Mouse (Mus musculus) MEL (cell line): ENCODE measurements around the gene Enox2. TPM values are rescaled to one million over a fixed set of nuclear protein-coding genes. Genes with fewer than 3 reads are reported as not detected.

Source experiments
- DNase-seq: peaks from one replicate; pipeline ENCODE4 v3.0.0; 2011; ENCODE audit warnings: low read depth, low spot score
- H3K27ac ChIP-seq: 2 replicates; pipeline ENCODE4 v1.5.1; 2012; ENCODE audit warnings: low read depth, mild to moderate bottlenecking, control low read depth, low read length, moderate library complexity; ENCODE audit not compliant: control insufficient read depth
- H3K27me3 ChIP-seq, 2 experiments: fragments of 150-350 bp in 1 of 2; sonication (generic) in 1 of 2; 2 replicates each; pipeline ENCODE4 v1.6.1; 2012; ENCODE audit warnings: low read length in 2 of 2, mild to moderate bottlenecking in 2 of 2, improper control_type of control experiment in 1 of 2, moderate library complexity in 1 of 2; ENCODE audit not compliant: insufficient read depth in 2 of 2, control insufficient read depth in 1 of 2
- H3K36me3 ChIP-seq, 2 experiments: 2 replicates each; pipeline ENCODE4 v1.6.1; 2012 to 2014; ENCODE audit warnings: low read length in 2 of 2, improper control_type of control experiment in 1 of 2, inconsistent platforms in 1 of 2, mild to moderate bottlenecking in 1 of 2; ENCODE audit not compliant: insufficient read depth in 2 of 2, control insufficient read depth in 1 of 2
- H3K4me1 ChIP-seq, 2 experiments: fragments of 150-350 bp in 1 of 2; sonication (generic) in 1 of 2; 2 replicates each; pipeline ENCODE4 v1.6.1; 2012; ENCODE audit warnings: low read length in 2 of 2, improper control_type of control experiment in 1 of 2, mild to moderate bottlenecking in 1 of 2; ENCODE audit not compliant: insufficient read depth in 2 of 2, control insufficient read depth in 1 of 2
- H3K4me3 ChIP-seq, 2 experiments: fragments of 150-350 bp in 1 of 2; sonication (generic) in 1 of 2; 2 replicates each; pipeline ENCODE4 v1.5.1; 2012; ENCODE audit warnings: low read depth in 2 of 2, low read length in 2 of 2, mild to moderate bottlenecking in 2 of 2, moderate library complexity in 2 of 2, control low read depth in 1 of 2, improper control_type of control experiment in 1 of 2; ENCODE audit not compliant: control insufficient read depth in 1 of 2, insufficient read depth in 1 of 2
- H3K79me2 ChIP-seq: 2 replicates; pipeline ENCODE4 v1.6.1; 2012; ENCODE audit warnings: mild to moderate bottlenecking, low read length, moderate library complexity; ENCODE audit not compliant: control insufficient read depth, poor library complexity, insufficient read depth
- H3K9ac ChIP-seq: 2 replicates; pipeline ENCODE4 v1.6.1; 2012; ENCODE audit warnings: low read depth, mild to moderate bottlenecking, control low read depth, low read length, moderate library complexity; ENCODE audit not compliant: control insufficient read depth, poor library complexity, severe bottlenecking
- H3K9me3 ChIP-seq: fragments of 150-350 bp; sonication (generic); replicated peaks from 2 replicates; pipeline ENCODE4 v1.6.1; 2012; ENCODE audit warnings: mild to moderate bottlenecking, low read length, improper control_type of control experiment, moderate library complexity; ENCODE audit not compliant: insufficient read depth
- EP300 ChIP-seq, 2 experiments: IDR thresholded peaks; 2 replicates each; pipeline ENCODE4 v1.6.1; 2011; ENCODE audit warnings: improper control_type of control experiment in 2 of 2, low read length in 2 of 2, low read depth in 1 of 2, mild to moderate bottlenecking in 1 of 2
- ETS1 ChIP-seq: IDR thresholded peaks from 2 replicates; pipeline ENCODE4 v1.6.1; 2012; ENCODE audit warnings: low read depth, mild to moderate bottlenecking, inconsistent platforms, low read length, improper control_type of control experiment, moderate library complexity
- GATA1 ChIP-seq: IDR thresholded peaks from 2 replicates; pipeline ENCODE4 v1.6.1; 2011; ENCODE audit warnings: low read depth, low read length, improper control_type of control experiment
- NELFE ChIP-seq: IDR thresholded peaks from 2 replicates; pipeline ENCODE4 v1.6.1; 2011; ENCODE audit warnings: low read depth, low read length, improper control_type of control experiment
- RAD21 ChIP-seq: IDR thresholded peaks from 2 replicates; pipeline ENCODE4 v1.6.1; 2011; ENCODE audit warnings: mild to moderate bottlenecking, low read depth, low read length, improper control_type of control experiment
- TCF12 ChIP-seq: IDR thresholded peaks from 2 replicates; pipeline ENCODE4 v1.6.1; 2014; ENCODE audit warnings: low read depth, mild to moderate bottlenecking, inconsistent platforms, low read length, improper control_type of control experiment, moderate library complexity
- polyA plus RNA-seq, 2 experiments: library from polyadenylated mRNA; stranded (reverse) in 1 of 2; unstranded in 1 of 2; fragments of >175 nt in 1 of 2; fragments of >200 nt in 1 of 2; gene quantifications; 2 replicates each; pipeline versions ENCODE4 v1.2.1 to v1.2.4; 2012; ENCODE audit warnings: low replicate concordance in 2 of 2, low read depth in 1 of 2; ENCODE audit not compliant: insufficient read length in 2 of 2, insufficient read depth in 1 of 2, missing spikeins in 1 of 2
- total RNA-seq: library from RNA; depleted of rRNA; stranded (reverse); fragments of 300-350 nt; gene quantifications from 2 replicates; pipeline ENCODE4 v1.2.3, GENCODE M21; 2012; rRNA removed

Gene Enox2
- total and polyA plus RNA-seq, 3 experiments: 8.6 to 11.0 TPM; not detected in 1

DNA sequence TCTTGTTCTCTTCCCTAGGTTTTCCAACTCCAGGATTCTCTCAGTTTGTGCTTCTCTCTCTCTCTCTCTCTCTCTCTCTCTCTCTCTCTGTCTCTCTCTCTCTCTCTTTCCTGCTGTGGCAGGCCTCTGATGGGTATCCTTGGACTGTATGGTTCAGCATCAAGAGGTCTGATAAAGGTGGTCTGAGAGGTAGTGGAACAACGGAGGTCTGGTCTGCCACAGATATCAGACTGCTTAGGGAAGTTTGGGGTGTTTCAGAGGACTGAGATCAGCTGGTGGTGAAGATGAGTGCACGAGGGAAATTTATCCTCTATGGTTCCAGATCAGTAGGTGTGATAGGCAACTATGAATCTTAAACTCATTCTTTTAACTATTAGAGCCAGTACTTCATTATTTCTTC lies 303.6 kb downstream of the Enox2 start:
- H3K4me3 ChIP-seq: no peak overlapping the region
- no peaks in the 10 kb centered on the region for H3K27me3 ChIP-seq
- H3K4me1 ChIP-seq: peaks cover 2 to 4% of the 10 kb centered on the region in 2 experiments; a peak in 1 of 4 replicates
- no peaks in the 10 kb centered on the region for H3K79me2 ChIP-seq
- H3K36me3 ChIP-seq: peaks cover 0 to 10% of the 10 kb centered on the region in 2 experiments; a peak in 2 of 4 replicates
- peak; percentile 27 for DNase-seq
- no peak overlapping the region for H3K27ac ChIP-seq
- H3K9ac ChIP-seq: no peak overlapping the region
- no peaks in the 10 kb centered on the region for H3K9me3 ChIP-seq
- 0 out of 2 replicates have a peak, but pooled peaks have one; percentile 45 for TF ChIP-seq TCF12
- no peak for TF ChIP-seq RAD21
- peak; percentile 29; the same call in 1 of the 2 replicates for TF ChIP-seq ETS1
- 0 out of 2 replicates have a peak, but pooled peaks have one; percentile 13 for TF ChIP-seq GATA1
- TF ChIP-seq NELFE: no peak
- peak; percentile 29 to 42; a peak in 2 of 4 replicates for TF ChIP-seq EP300 (IDR thresholded peaks at IDR 0.05; ENCODE audit: low read depth in 1 of 2, low read length in 2 of 2)

Other genes starting within 250 kb of the Enox2 start
- not detected in 2 replicates for gene Arhgap36, start 175.7 kb upstream of the Enox2 start, total RNA-seq
- not detected for gene Arhgap36, start 175.7 kb upstream of the Enox2 start, polyA plus RNA-seq